Mouse (Mus musculus) layer of hippocampus, adult 11-12 months (tissue): ENCODE results near the gene Tns1.

Experiments used
- DNase-seq: peaks from one replicate; pipeline ENCODE4 v3.0.0; 2022; ENCODE audit warnings: low spot score

Gene Tns1

DNA sequence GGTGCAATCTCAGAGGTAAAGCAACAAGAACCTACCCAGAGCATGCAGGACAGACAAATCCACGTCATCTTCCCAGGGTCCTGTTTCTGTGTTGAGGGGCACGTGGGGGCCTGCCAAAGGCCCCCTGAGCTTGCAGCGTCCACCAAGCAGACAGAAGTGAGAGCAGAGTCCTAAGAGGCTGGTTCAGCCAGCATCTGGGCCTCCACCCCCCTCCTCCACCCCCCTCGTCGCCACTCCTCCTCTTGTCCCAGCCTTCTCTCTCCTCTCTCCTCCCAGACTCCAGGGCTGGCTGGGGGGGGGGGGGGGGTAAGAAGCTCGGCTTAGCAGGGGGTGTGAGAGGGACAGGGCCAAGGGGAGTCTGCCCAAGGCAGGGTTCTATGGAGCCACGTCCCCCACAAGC is 33.1 kb downstream of the Tns1 start:
- DNase-seq, result no peak

DNA sequence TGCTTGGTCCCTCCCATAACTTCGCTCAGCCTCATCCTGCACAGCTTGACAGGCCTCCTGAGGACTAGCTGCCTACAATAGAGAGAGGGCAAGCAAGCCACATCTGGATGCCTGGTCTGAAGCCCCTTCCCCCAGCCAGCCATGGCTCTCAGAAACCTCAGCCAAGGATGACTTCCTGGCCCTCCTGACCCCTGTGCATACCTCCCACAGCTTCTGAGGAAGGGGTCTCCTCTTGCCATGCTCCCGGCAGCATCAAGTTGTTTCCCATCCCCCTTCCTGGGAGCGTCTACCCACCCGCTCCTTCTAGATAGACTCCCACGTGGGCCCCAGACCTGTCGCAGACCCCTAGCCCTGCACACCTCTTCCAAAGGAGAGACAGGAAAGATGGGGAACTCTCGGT is 33.9 kb downstream of the Tns1 start:
- no peak for DNase-seq

DNA sequence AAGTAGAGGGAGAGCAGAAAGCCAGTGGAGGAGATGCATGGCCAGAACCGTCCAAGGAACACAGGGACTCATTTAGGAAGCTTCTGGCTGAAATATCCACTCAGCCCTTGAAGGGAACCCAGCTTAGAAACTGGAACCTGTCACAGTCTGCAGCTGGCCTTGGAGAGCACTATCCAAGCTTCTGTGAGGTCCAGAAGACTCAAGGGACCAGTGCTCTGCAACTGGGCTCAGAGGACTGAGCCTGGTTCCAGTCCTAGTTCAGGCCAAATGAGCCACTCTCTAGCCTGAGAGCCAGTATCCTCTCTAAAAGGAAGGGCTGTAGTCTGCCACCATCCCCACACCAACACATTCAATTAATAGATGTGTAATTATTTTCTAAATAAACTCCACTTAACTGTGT is 35.7 kb downstream of the Tns1 start:
- no peak for DNase-seq

DNA sequence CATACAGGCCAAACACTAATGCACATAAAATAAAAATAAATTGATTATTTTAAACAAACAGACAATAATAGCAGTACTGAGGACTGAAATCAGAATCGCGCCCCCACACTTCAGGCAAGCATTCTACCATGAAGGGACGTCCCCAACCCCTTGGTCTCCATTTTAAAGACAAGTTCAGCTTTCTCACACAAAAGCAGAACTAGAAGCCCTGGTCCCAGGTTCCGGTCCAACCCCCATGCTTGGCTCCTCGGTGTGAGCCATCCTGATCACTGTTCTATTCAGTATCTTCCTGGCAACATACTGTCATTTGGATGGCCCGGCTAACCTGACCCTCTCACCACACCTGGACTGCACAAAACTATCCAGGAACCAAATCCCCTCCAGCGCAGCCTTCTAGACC is 38.7 kb downstream of the Tns1 start:
- DNase-seq, result no peak

DNA sequence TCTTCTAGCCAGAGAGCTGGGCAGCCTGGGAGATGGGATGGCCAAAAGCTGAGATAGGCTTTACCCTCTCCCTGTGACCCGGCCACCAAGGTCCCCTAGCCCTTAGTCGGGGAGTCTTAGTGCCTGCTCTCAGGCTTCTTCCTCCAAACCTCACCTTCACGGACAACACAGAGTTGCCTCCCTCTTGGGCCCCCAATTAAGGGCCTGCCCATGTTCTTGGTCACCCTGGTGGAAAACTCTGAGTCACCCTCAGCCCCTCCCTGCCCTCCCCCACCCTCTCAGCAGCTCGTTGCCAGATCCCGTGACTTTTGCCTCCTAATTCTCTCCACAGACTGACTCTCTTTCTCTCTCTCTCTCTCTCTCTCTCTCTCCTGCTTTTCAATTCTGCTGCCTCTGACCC is 39.5 kb downstream of the Tns1 start:
- DNase-seq, result no peak

DNA sequence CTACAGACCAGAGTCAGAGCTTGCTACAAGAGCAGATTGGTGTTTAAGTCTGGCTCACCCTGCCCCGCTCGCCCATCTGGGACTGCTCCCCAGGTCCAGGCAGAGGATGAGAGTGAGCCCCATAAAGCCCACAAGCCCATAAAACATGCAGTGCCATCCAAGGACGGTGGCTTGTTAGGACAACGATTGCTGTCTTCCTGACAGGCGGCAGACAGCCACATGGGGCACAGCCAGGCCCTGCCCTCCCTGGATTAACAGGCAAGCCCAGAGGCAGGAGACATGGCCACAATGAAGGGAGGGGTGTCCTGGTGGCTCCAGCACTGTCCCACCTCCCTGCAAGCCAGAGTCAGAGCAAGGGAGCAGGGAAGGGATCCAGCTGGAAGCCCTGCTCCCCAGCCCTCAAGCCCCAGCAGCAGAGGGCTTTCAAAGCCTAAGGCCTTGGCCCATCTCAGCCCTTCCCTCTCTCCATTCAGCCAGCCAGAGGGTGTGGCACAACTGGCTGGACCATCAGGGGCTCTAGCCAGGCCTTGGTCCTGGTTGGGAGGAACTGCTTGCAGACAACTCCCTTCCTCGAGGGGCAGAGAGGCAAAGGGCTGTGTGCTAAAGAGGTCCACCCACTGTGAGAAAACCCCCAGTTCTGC is 40.1 kb downstream of the Tns1 start:
- no peak for DNase-seq

DNA sequence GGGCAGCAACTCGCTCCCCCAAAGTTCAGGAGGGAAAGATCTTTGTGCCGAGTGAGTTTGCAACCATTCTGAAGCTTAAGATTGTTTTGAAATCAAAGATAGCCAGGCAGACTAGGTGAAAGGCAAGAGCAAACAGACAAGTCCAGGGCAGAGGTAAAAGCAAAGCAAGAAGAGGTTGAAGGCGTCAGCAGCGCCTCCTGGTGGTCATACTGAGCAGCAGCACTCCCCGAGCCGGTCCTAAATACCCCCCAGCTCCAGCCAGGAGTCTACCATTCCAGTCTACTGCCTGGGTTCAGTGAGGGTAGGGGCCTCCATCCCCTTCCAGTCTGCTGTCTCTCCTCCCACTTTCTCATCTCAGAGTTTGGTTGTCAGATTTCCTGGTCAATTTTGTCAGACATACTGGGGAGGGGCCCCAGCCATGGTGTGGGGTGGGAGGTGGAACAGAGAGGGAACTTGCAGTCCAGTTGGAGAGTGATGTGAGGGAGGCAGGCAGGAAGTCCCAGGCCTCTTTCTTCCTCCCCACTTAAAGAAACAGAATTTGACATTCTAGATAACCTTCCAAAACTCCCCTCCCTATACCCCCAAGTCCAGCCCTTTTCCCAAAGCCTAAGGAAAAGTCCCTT is 41.3 kb downstream of the Tns1 start:
- no peak for DNase-seq

DNA sequence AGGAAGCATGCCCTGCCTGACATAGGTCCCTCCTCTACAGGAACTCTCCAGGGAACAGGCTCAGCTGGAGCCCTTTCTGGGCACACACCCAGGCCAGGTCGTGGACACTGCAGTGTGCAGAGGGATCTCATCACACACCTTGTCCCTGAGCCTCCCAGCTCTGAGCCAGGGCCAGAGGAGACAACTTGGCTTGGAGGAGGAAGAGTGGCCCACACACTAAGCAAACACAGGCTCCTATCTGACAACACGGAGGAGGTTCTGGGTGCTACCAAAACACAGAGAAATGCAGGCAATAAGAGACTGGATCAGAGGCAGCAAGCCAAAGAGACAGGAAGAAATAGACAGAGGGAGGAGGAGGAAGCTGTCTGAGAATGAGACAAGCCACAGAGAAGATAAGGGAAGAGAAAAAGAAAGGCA is 42.7 kb downstream of the Tns1 start:
- no peak for DNase-seq

DNA sequence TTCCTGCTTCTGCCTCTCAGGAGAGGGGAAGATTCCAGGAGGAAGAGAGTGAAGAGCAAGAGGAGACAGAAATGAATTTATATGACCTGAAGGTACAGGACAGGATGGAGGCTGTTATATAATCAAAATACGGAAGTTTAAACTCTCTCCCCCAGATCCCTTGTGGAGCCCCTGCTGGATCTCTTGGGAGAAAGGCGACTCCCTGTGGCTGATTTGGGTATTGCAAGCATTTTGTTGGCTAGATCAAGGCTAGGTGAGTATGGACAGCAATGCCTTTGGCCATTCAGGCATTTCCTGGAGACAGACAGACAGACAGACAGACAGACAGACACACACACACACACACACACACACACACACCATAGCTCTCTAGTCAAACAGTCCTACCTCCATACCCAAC is 46.9 kb downstream of the Tns1 start:
- peak; percentile 85 for DNase-seq

DNA sequence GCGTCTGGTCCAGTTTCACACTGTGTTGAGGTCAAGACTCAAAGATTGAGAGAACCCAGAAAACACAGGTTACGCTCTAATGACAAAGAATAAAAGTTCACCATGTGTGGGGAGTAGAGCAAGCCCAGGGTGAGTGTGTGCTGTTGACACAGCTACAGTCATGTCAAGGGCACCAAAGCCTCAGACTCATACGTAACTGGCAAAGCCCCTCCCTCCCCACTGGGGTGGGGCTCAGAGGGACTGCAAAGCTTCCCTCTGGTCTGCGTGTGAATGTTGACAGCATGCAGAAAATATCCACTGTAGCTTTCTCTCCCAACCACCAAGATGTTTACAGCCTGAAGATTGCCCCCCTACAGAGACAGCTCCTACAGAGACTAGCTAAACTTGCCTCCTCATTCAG is 48.0 kb downstream of the Tns1 start:
- no peak for DNase-seq

DNA sequence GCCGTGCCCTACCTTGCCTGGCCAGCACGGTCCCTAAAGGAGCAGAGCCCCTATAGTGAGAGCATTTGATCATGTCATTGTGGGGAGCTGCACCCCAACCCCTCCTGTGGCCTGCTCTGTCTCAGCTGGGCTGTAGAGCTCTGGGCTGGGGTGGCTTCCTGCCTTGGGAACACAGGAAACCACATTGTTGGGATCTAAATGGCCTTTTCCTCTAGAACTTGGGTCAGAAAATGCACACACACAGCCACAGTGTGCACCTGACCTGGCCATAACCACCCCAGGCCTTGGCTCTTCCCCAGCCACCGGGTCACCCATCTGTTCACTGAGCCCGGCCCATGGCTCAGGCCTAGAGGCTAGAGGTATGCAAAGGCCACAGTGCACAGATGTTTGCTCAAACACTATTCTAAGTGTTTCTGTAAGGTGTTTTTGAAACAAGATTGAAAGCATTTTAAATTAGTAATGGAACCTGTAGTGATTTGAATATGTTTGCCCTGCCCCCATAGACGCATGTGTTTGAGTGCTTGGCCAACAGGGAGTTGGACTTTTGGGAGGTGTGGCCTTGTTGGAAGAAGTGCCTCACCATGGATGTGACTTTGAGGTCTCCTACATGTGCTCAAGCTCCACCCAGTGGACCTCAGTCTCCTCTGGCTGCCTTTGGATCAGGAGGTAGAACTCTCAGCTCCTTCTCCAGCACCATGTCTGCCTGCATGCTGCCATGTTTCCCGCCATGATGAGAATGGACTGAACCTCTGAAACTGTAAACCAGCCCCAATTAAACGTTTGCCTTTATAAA is 49.4 kb downstream of the Tns1 start:
- DNase-seq, result no peak

DNA sequence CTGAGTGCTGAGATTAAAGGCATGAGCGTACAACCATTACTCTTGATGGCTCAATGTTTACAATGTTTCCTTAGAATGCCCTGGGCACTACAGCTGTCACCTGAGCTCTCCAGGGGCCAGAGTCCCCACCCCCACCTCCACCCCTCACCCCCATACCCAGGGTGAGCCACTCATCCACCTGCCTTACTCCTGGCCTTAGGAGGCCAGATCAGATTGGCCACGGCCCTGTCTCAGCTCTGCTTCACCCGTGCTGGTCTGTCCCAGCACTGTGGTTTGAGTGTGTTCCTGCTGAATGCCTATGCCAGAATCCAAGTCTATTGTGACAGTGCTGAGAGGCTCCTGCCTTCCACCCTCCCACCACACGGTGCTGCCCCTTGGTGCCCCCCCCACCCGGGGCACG is 50.5 kb downstream of the Tns1 start:
- DNase-seq, result no peak

DNA sequence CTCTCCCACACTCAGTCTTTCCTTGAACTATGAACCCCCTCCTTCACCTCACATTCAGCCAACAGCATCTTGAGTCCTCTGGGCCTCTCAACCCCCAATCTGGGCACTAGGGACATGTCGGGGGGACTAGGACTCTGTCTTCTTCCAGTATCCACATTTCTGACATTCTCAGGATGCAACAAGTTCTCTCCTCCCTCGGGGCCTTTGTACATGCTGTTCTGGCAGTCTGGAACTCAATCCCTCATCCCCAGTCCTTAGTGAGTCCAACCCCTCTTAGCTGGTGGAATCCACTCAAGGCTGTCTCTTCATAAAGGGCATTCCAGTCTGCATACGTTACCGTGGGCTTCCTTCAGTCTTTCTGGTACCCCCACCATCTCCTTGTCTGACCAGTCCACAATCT is 53.5 kb downstream of the Tns1 start:
- no peak for DNase-seq

DNA sequence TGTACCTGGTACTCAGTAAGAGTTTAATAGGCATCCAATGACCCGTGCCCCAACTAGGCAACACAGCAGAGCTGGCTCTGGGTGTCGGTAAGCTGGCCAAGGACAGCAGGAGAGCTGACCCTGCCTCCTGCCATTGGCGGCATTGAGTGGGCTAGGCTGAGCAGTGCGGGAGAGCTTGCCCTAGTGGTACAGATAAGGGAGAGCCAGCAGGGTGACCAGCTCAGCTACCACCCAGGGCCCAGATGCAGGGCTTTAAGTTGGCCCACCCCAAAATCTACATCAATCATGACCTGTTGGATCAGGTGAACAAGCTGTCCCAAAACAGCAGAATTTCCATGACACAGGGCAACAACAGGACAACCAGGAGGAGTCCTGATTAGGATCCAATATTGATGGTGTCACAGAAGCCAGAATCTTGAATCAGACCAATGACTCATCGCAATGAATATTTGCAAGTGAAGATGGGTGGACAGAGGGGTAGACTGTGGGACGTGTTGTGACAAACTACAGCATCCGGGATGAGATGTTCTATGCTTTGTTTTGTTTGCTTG is 54.2 kb downstream of the Tns1 start:
- no peak for DNase-seq

DNA sequence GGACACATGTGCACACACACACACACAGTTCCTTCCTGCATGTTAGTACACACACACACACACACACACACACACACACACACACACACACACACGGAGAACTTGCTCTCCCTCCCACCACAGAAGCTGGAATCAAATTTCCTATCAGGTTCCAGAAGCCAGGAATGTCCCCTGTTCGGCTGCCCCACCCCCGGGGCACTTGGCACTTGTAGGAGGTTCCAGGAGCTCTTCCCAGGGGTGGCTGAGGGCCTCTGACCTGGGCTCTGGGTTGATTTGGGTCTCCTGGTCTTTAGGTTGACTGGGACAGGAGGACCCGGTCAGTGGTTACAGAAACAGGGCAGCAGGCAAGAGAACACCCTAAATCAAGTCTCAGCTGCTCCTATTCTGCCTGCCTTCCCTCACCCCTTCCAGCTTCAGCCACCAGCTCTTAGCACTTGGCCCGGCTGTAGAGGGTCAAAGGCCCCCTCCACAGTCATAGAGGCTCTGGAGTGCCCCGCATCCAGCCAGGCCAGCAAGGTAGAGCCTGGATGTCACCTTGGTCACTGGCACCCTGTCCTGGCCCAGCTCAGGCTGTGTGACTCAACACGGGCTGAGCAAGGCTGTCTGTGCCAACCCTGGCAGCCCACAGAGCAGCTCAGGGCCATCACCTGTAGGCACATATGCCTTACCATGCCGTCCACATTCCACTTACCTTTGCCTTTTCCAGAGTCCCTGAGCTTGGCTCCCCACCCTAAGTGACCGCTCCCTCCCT is 55.0 kb downstream of the Tns1 start:
- DNase-seq, result no peak

DNA sequence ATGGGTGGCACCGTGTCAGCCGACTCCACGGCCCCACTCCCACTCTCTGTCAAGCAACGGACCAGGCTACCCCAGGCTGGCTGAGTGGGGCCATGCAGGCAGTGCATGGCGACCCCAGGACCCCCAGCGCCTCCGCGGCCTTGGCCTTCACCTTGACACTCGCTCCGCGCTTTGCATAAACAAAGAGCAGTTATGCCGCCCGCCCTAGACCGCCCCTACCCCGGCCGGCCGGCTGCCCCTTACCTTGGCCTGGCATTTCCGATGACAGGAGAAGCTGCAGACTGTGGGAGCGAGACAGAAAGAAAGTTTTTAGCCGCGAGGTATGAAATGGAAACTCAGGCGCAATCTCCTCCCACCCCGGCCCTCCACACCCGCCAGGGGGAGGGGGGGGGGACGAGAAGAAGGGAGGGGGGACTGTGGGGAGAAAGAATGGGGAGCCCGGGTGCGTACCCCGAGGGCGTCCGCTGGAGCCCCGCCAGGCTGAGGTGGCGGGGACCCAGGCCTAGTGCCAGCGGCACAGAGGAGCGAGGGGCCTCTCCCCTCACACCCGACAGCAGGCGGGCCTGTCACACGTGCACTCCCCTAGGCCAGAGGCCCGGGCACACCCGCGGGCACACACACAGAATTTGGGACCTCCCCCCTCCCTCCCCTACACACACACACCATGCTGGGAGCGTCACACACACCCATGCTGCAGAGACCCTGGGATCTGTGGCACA is 55.7 kb downstream of the Tns1 start:
- DNase-seq, result no peak

DNA sequence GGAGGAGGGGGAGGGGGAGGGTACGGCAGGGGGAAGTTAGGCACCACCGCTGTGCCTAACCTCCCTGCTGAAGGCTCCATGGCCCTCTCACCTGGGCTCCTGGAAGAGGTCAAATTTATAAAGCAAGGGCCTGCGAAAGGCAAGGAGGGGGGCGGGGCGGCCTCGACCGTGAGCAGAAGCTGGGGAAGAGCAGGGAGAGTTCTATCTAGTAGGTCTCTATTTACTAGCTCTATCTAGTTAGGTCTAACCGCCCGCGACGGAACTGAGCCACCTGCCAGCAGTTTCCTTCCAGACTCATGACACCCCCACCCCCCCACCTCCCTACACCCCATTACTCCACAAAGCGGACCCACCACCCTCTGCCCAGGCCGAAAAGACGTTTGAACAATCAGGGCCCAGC is 56.4 kb downstream of the Tns1 start:
- DNase-seq, result no peak

DNA sequence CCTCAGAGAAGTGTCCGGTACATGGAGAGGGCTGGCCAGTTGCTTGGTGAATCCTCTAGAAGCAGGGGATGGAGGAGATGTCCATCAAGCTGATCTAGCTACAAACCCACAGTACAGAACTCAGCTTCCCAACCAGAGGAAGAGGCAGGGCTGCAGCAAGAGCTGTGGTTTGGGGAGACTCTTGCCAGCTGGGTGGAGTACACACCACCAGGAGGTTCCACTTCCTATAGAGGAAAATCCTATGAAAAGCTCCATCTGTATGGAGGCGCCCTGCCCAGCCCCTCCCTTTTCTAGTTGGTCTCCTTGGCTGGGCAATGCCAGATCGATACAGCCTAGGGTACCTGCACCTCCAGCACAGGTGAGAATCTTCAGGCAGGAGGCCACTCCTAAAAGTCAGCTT is 57.7 kb downstream of the Tns1 start:
- no peak for DNase-seq

DNA sequence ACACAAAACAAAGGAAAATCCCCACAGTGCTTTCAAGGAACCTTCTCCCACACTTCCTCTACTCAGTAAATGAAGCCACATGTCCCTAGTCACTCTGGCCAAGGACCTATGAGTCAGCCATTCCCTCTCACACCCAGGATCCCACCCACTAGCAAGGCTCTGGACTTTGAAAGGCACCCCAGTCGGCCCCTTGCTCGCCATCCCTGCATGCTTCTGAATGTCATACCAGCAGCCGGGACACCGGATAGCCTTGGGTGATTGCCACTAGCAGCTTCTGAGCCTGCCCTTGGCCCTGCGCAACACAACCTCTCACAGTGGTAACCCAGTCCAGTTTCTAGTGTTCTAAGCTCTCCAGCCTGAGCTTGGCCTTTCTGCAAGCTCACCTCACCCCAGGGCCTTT is 58.2 kb downstream of the Tns1 start:
- no peak for DNase-seq

DNA sequence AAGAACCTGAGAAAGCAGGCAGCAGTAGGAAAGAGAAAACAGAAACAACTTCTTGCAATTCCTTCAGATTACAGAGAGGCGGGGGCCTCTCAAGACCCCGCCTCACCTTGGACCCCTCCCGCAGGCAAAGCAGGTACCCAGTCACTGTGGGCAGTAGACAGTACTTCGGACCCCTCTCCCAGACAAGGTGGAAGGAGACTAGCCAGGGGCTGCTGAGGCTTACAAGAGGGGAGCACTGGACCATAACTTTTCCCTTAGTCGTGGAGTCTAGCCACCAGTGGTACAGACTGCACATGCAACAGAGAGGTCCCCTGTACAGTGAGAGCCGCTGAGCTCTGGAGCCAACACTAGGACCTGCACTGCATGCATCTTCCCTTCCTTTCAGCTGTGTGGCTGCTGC is 64.2 kb downstream of the Tns1 start:
- no peak for DNase-seq

DNA sequence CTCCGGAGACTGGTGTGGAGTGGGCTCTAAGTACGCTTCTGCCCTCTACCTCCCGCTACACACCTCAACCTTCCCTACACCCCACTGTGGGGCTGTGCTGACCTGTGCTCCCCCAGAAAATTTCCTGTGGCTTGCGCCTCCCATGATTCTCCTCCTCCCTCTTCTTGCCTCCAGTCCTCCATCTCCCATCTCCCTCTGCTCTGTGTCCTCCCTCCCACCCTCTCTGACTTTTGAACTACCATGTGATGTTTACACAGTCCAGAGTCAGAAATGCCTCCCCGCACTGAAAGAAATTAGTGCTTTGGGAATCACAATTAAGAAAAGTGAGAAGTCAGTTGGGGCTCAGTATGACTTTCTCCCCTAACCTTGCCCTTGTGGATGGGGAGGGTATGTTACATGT is 64.7 kb downstream of the Tns1 start:
- DNase-seq, result no peak

DNA sequence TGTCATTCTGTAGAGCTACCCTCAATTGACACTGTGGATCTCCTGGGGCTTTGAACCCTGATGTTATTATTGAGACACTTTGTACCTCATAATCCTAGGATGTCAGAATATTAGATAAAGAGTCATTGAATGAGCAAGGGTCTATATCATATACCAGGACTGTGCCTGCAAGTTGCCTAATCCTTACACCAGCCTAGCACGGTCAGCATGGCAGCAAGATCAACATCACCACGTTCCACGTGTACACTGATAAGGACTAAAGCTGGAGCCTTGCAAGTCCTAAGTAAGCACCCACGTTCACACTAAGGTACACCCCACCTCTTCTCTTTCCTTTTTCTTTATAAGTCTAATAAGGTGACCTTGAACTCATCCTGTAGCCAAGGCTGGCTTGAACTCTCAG is 65.5 kb downstream of the Tns1 start:
- no peak for DNase-seq
